8 mouse cellular contexts compared by ENCODE assay signal in genomic region chr11:70226602-70226890, GRCm38 (mm10). TPM values are rescaled to one million over a fixed set of nuclear protein-coding genes. Genes with fewer than 3 reads are reported as not detected.
A peak's percentile ranks its signal among the peaks of the same experiment; 100 is the strongest.
DNase-seq lines count a peak whose midpoint lies in the region; ATAC-seq lines count a peak whose summit lies in the region.

No protein-coding gene starts in this region.

- DNase-seq in lung, postnatal 4 days: peak; percentile 36 to 49
- no peak for DNase-seq in layer of hippocampus, adult 18-20 months (ENCODE audit: low spot score in 2 of 2)
- no peak for DNase-seq in adrenal gland, postnatal 14 days

- peak overlapping the region; percentile 44 for H3K4me3 ChIP-seq in erythroblast, embryonic 14.5 days (replicated peaks)
- H3K4me3 ChIP-seq in brown adipose tissue, adult 24 weeks (ENCODE audit: insufficient read depth, low read depth, low read length): peak overlapping the region; percentile 64
- peak overlapping the region; percentile 30 for H3K4me3 ChIP-seq in intestine, embryonic 15.5 days (replicated peaks)

- peak overlapping the region; percentile 95 for H3K27ac ChIP-seq in brown adipose tissue, adult 24 weeks (replicated peaks; ENCODE audit: low read depth, low read length)
- H3K27ac ChIP-seq in intestine, embryonic 15.5 days: peak overlapping the region; percentile 3; the same call in 1 of the 2 replicates

- H3K27me3 ChIP-seq in erythroblast, embryonic 14.5 days (ENCODE audit: control insufficient read depth): peaks cover 41% of the 10 kb centered on the region
- H3K27me3 ChIP-seq in intestine, embryonic 15.5 days (replicated peaks): peaks cover 23% of the 10 kb centered on the region

- peak overlapping the region; percentile 57 for H3K4me2 ChIP-seq in intestine, embryonic 15.5 days (replicated peaks)

- ATAC-seq in erythroblast, adult 5-6 weeks (replicated peaks; ENCODE audit: low FRiP score, poor library complexity, severe bottlenecking): no peak
- peak; percentile 57 for ATAC-seq in intestine, embryonic 15.5 days
- no peak for ATAC-seq in megakaryocyte, adult 5-6 weeks (ENCODE audit: poor library complexity, severe bottlenecking)

- peaks cover 21% of the 10 kb centered on the region for H3K36me3 ChIP-seq in erythroblast, embryonic 14.5 days (ENCODE audit: control insufficient read depth)
- H3K36me3 ChIP-seq in intestine, embryonic 15.5 days: no peaks in the 10 kb centered on the region

- no peaks in the 10 kb centered on the region for H3K9me3 ChIP-seq in erythroblast, embryonic 14.5 days (ENCODE audit: control insufficient read depth, low read length)
- no peaks in the 10 kb centered on the region for H3K9me3 ChIP-seq in intestine, embryonic 15.5 days

- H3K4me1 ChIP-seq in erythroblast, embryonic 14.5 days (ENCODE audit: control insufficient read depth): peaks cover 95% of the 10 kb centered on the region
- peaks cover 3% of the 10 kb centered on the region; the same call in 1 of the 2 replicates for H3K4me1 ChIP-seq in brown adipose tissue, adult 24 weeks (ENCODE audit: control insufficient read depth, insufficient read depth, insufficient read length, low read length)
- H3K4me1 ChIP-seq in intestine, embryonic 15.5 days (replicated peaks): peaks cover 28% of the 10 kb centered on the region

- 12% methylated on average over 18 of the region's 18 CpGs for WGBS in intestine, embryonic 15.5 days

- H3K9ac ChIP-seq in intestine, embryonic 15.5 days: peak overlapping the region; percentile 23; the same call in 1 of the 2 replicates

RNA-seq across cellular contexts. Expression of gene Bcl6b, which starts 3.1 kb away (rescaled TPM):
- 0.06 and 0.13 TPM in 2 replicates for polyA plus RNA-seq in erythroblast, embryonic 14.5 days (2012)
- total RNA-seq in erythroblast, adult 5-6 weeks (2015; ENCODE audit: low replicate concordance): not detected in 2 replicates
- 0.56 and 0.68 TPM in 2 replicates for total RNA-seq in erythroblast, adult 5-6 weeks (2017; ENCODE audit: low replicate concordance)
- polyA plus RNA-seq in brown adipose tissue, adult 24 weeks (2012; ENCODE audit: insufficient read depth, insufficient read length, missing spikeins): 7.0 and 13.4 TPM in 2 replicates
- 11.1 and 11.9 TPM in 2 replicates for polyA plus RNA-seq in intestine, embryonic 15.5 days (2015; fragmentation: Nextera tagmentation; extraction: Ambion mirVana)
- 0.04 and 0.27 TPM in 2 replicates for total RNA-seq in megakaryocyte, adult 5-6 weeks (2015)
- total RNA-seq in megakaryocyte, adult 5-6 weeks (2017): not detected in 2 replicates
- total RNA-seq in layer of hippocampus, adult 18-20 months (2021): 1 to 10 TPM in 1 of 2 experiments, under 1 TPM in 1; 0.92 to 1.1 TPM
- 27.0 and 28.1 TPM in 2 replicates for total RNA-seq in adrenal gland, postnatal 14 days (2021)

RNA-seq across cellular contexts. Expression of gene Slc16a13, which starts 5.7 kb away (rescaled TPM):
- 1.5 and 2.3 TPM in 2 replicates for polyA plus RNA-seq in erythroblast, embryonic 14.5 days (2012)
- 2.5 and 8.1 TPM in 2 replicates for total RNA-seq in erythroblast, adult 5-6 weeks (2015; ENCODE audit: low replicate concordance)
- 5.1 and 8.2 TPM in 2 replicates for total RNA-seq in erythroblast, adult 5-6 weeks (2017; ENCODE audit: low replicate concordance)
- 0.67 and 2.2 TPM in 2 replicates for polyA plus RNA-seq in brown adipose tissue, adult 24 weeks (2012; ENCODE audit: insufficient read depth, insufficient read length, missing spikeins)
- 13.2 and 16.0 TPM in 2 replicates for polyA plus RNA-seq in intestine, embryonic 15.5 days (2015; fragmentation: Nextera tagmentation; extraction: Ambion mirVana)
- 1.9 and 2.5 TPM in 2 replicates for total RNA-seq in megakaryocyte, adult 5-6 weeks (2015)
- 2.3 and 7.7 TPM in 2 replicates for total RNA-seq in megakaryocyte, adult 5-6 weeks (2017)
- 1 to 10 TPM; 6.2 to 9.0 TPM for total RNA-seq in layer of hippocampus, adult 18-20 months (2021)
- 5.3 and 5.6 TPM in 2 replicates for total RNA-seq in adrenal gland, postnatal 14 days (2021)

RNA-seq across cellular contexts. Expression of gene 0610010K14Rik, which starts 11.2 kb away (rescaled TPM):
- 9.8 and 17.9 TPM in 2 replicates for polyA plus RNA-seq in erythroblast, embryonic 14.5 days (2012)
- total RNA-seq in erythroblast, adult 5-6 weeks (2015; ENCODE audit: low replicate concordance): 16.5 and 20.3 TPM in 2 replicates
- total RNA-seq in erythroblast, adult 5-6 weeks (2017; ENCODE audit: low replicate concordance): 3.8 and 7.8 TPM in 2 replicates
- polyA plus RNA-seq in brown adipose tissue, adult 24 weeks (2012; ENCODE audit: insufficient read depth, insufficient read length, missing spikeins): 28.7 and 40.6 TPM in 2 replicates
- 133 and 138 TPM in 2 replicates for polyA plus RNA-seq in intestine, embryonic 15.5 days (2015; fragmentation: Nextera tagmentation; extraction: Ambion mirVana)
- 74.4 and 77.6 TPM in 2 replicates for total RNA-seq in megakaryocyte, adult 5-6 weeks (2015)
- total RNA-seq in megakaryocyte, adult 5-6 weeks (2017): 25.6 and 31.5 TPM in 2 replicates
- total RNA-seq in layer of hippocampus, adult 18-20 months (2021): 10 to 100 TPM; 39.7 to 45.9 TPM
- 55.7 and 62.4 TPM in 2 replicates for total RNA-seq in adrenal gland, postnatal 14 days (2021)

RNA-seq across cellular contexts. Expression of gene Gm21988, which starts 13.1 kb away (rescaled TPM):
- 4.0 and 6.0 TPM in 2 replicates for polyA plus RNA-seq in erythroblast, embryonic 14.5 days (2012)
- total RNA-seq in erythroblast, adult 5-6 weeks (2015; ENCODE audit: low replicate concordance): 2.3 TPM in 1 of 2 replicates, not detected in the other
- total RNA-seq in erythroblast, adult 5-6 weeks (2017; ENCODE audit: low replicate concordance): not detected in 2 replicates
- 4.0 and 4.8 TPM in 2 replicates for polyA plus RNA-seq in brown adipose tissue, adult 24 weeks (2012; ENCODE audit: insufficient read depth, insufficient read length, missing spikeins)
- polyA plus RNA-seq in intestine, embryonic 15.5 days (2015; fragmentation: Nextera tagmentation; extraction: Ambion mirVana): 8.8 and 10.6 TPM in 2 replicates
- 4.0 and 5.2 TPM in 2 replicates for total RNA-seq in megakaryocyte, adult 5-6 weeks (2015)
- total RNA-seq in megakaryocyte, adult 5-6 weeks (2017): 0.11 and 4.3 TPM in 2 replicates
- 1 to 10 TPM; 5.6 to 6.7 TPM for total RNA-seq in layer of hippocampus, adult 18-20 months (2021)
- 3.6 and 5.4 TPM in 2 replicates for total RNA-seq in adrenal gland, postnatal 14 days (2021)

RNA-seq across cellular contexts. Expression of gene Rnasek, which starts 13.1 kb away (rescaled TPM):
- 23.7 and 29.0 TPM in 2 replicates for polyA plus RNA-seq in erythroblast, embryonic 14.5 days (2012)
- 76.9 and 79.4 TPM in 2 replicates for total RNA-seq in erythroblast, adult 5-6 weeks (2015; ENCODE audit: low replicate concordance)
- total RNA-seq in erythroblast, adult 5-6 weeks (2017; ENCODE audit: low replicate concordance): 16.2 and 19.5 TPM in 2 replicates
- polyA plus RNA-seq in brown adipose tissue, adult 24 weeks (2012; ENCODE audit: insufficient read depth, insufficient read length, missing spikeins): 214 and 232 TPM in 2 replicates
- polyA plus RNA-seq in intestine, embryonic 15.5 days (2015; fragmentation: Nextera tagmentation; extraction: Ambion mirVana): 196 and 226 TPM in 2 replicates
- total RNA-seq in megakaryocyte, adult 5-6 weeks (2015): 221 and 238 TPM in 2 replicates
- total RNA-seq in megakaryocyte, adult 5-6 weeks (2017): 29.7 and 38.5 TPM in 2 replicates
- total RNA-seq in layer of hippocampus, adult 18-20 months (2021): 100 to 1,000 TPM; 262 to 272 TPM
- 215 and 239 TPM in 2 replicates for total RNA-seq in adrenal gland, postnatal 14 days (2021)

Comparison
In these comparisons a context has a peak if more than half of its experiments do, and no peak if none do; other contexts are left out.
1. DNase-seq: peak in lung, postnatal 4 days (2 of 2); none in layer of hippocampus, adult 18-20 months (0 of 2) and adrenal gland, postnatal 14 days (single experiment).
2. RNA of gene Bcl6b, which starts 3.1 kb away (total RNA-seq): 27.0 to 28.1 TPM in adrenal gland, postnatal 14 days; 0.92 to 1.1 TPM in layer of hippocampus, adult 18-20 months, 0.56 to 0.68 TPM in erythroblast, adult 5-6 weeks and 0.04 to 0.27 TPM in megakaryocyte, adult 5-6 weeks; every median in the first group is over 10 times any median in the second.
3. Peak in every context shown above with its lines, with median percentiles within 50 percentile points of each other: H3K4me3 ChIP-seq.